Mouse (Mus musculus) right cerebral cortex, postnatal 36 days (tissue): ENCODE results near the gene Rpl35.
A peak's percentile ranks its signal among the peaks of the same experiment; 100 is the strongest.

Source experiments
- DNase-seq, 2 experiments: peaks; one replicate each; pipeline ENCODE4 v3.0.0; 2022; ENCODE audit warnings: low spot score in 2 of 2, mixed read lengths in 1 of 2

The Rpl35 gene

DNA sequence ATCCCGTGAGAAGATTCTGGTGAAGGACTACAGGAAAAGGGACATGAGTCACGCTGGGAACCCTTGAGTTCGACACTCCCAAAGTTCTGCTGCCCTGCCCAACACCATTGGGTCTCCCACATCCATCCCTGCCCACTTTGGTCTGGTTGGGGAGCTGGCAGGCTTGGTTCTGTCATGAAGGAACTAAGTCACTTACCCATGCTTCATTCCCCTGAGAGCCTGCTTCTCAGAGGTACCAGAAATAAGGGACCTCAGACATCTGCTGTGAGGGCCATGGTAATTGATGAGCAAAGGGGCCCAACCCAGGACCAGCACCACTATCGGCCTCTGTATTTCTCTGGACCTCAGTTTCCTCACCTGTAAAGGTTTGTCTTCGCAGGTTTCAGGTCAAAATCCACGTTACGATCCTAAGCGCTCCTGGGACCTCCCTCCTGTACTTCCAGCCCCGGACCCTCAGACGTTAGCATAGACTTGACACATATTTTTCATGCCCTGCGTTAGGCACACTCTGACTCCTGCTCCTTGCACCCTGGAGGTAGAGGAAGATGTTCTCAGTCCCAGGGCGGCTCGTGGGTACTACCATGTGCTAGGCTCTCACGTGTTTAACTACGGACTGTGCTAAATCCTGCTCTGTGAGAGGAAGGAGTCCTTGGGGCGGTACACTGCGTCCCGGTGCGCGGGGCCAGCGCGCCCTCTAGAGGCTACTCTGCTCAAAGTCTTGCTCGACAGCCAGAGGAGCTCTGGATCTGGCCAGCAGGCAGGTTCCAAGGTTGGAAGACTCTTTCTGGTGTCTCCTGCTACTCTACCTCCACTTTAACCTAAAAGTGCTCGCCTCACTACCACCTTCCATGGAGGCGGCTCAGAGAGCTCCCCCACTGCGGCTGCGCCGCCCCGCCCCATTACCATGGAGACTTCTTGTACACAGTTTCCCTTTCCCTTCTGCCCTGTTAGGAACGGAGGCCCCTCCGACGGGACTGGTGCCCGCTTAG lies 7.7 kb downstream of the Rpl35 start, which contains the start of gene Wdr38:
Wdr38 (plus strand) TSS at position 91 of the 989 bp plus-strand sequence.
- peak; percentile 82 to 83 for DNase-seq

DNA sequence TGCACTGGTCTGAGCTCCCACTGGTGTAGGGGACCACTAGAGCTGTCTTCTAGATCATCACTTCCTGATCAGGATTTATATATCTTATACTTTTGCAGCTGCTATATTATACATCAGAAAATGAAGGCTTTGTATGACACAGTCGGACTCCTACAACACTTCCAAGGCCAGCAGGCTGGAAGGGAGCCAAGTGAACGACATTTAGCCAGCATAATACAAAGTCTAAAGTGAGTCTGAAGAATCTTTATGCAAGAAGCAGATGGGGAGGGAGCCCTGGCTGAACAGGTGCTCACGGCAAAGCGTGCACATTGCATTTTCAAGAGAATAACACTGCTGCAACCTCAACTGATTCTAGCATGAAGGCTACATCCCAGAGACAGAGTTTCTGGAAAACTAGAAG lies 13.0 kb downstream of the Rpl35 start:
- DNase-seq, result no peak

DNA sequence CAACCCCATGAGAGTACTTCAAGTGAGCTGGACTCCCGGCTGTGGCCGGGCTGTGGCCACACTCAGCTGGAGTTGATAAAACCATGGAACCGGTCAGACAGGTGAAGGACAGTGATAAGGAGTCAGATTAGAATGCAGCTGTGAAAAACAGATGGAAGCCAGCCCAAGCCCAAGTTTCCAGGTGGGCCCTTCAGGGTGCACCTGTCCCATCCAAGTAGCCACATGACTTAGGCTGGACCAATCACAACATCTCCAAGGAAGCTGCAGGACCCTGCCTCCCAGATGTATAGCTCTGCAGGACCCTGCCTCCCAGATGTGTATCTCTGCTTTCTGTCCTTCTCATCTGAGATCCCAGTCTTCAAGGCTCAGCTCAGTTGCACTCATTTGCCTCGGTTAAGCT lies 13.4 kb downstream of the Rpl35 start:
- no peak for DNase-seq

DNA sequence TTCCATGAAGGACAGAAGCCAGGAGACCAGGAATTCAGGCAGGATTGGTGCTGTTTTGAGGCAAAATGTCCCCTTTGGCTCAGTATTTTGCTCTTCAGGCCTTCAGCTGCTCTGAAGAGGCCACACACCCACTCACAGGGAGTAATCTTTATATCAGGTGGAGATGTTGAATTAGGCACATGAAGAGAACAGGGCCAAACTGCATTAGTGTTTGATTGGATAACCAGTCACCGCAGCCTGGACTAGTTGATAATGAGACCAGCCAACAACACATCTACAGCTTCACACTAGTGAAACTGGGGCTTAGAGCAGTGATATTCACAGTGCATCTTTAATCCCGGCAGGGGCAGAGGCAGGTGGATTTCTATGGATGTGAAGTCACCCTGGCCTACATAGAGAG lies 16.5 kb downstream of the Rpl35 start:
- DNase-seq, result no peak

DNA sequence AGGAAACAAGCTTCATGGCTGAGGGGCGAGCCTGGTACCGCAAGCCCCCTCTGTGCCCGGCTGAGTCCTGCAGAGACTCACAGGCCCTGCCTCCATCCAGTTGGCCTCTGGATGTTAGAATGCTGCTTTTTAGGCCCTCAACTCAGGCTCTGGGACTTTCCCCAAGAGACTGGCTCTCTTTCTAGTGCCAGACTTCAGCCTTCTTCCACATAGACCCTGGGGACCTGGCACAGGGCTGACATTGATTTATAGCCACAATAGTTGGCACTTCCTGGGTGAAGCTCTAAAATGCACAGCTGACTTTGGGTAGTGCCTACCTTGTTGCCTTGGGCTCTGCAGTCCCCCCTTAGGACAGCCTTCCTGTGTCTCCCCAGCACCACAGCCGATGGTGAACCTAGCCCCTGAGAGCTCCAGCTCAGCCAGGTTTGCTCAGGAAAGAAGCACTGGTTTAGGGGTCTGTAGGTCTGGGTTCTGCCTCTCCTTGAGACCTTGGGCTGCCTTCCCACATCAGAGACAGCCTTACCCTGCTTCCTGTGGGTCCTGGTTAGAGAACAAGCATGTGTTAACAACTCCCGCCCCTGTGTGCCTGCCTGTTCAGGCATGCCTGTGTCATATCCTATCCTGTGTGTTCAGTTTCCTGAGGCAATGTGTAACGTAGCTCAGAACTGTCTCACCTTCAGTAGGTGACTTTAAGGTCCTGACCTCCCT lies 17.5 kb downstream of the Rpl35 start:
- no peak for DNase-seq

DNA sequence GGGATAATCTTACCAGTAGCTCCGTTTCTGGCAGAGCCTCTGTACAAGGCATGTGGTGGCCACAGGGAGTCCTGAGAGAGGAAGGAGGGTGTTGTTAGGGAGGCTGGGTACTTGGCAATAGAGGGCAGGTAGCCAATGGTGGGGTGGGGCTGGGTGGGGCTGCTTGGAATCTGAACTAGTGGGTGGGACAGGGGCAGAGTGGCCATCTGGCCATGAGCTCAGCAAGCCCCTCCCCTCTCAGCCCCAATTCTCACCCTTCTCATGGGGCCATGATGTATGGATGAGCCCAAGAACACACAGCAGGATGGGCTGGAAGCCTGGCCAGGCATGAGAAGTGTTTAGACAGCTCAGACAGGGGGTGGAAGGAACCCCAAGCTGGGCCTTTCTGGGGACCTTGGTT lies 18.1 kb downstream of the Rpl35 start:
- no peak for DNase-seq

DNA sequence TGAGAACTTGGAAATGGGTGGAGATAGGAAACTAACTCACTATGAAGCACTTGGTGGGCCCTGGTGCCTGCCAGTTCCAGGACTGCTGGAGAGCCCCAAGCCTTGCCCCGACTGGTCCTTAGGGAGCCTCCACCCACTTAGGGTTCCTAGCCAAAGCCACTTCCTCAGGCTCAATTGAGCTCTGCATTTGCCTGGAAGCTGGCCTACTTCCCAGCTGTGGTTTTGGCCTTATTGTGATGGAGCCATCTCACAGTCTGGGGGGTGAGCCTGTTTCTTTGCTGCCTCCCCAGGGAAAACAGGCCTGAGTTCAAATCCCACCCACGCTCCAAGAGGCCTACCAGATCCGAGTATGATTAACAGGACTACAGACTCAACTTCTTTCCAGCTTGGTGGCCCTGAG lies 18.8 kb downstream of the Rpl35 start:
- no peak for DNase-seq

DNA sequence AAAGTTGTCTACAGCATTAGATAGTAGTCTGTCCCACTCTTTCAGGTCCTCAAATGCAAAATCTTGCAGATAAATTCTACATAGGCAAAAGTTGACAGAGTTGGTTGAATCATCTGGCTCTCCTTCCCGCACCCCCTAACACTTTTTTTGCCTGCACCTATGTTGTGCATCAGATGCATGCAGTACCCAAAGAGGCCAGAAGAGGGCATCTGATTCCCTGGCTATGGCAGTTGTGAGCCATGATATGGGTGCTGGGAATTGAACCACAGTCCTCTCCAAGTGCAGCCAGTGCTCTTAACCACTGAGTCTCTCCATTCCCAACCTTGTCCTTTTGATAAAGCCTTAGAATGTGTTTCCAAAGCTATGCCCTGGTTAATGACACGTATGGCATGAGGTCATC lies 22.0 kb downstream of the Rpl35 start:
- DNase-seq, result no peak

DNA sequence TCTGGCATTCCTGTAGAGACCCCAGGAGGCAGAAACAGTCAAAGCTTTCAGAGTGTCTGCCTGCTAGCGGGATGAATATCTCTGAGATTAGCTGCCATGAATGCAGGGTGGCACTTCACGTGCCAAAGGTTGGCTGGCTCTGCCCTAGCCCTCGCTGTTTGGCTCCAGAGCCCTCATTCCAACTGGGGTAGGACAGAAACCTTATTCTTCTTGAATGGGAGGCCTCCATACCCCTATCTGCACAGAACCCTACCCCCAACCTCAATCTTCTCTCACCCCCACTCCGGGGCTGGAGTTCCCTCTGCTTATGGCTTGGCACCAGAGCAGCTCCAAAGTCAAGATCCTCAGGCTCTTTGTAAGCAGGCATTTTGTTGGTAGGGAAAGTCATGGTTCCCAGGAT lies 27.6 kb downstream of the Rpl35 start:
- DNase-seq, result no peak

DNA sequence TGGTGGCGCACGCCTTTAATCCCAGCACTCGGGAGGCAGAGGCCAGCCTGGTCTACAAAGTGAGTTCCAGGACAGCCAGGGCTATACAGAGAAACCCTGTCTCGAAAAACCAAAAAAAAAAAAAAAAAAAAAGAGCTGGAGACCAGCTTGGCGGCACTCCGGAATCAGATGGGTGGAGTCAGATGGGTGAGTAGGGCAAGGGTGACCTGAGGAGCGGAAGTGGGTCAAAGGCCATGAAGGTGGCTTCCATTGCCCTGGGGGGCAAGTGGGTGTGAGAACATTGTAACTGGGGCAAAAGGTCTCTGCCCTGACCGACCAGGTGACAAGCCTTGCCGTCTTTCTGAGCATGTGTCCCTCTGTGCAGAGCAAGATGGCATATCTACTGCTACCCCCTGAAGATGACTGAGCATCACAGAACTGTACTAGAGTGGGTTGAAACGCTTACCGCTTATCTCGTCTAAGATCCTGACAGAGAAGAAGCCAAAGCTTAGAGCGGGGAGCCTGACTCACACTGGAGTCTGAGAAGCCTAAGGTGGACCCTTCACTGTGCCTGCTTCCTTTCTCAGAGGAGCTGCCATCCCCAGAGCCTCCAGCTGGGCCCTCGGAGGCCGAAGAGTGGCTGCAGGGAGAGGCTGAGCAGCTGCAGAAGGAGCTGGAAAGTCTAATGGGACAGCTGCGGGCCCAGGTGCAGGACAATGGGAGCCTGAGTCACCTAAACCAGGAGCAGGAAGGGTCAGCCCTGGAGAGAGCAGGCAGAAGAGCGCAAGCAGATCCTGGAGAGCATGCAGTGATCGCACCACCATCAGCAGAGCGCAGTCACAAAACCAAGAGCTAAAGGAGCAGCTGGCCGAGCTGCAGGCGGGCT lies 29.3 kb downstream of the Rpl35 start:
- no peak for DNase-seq

DNA sequence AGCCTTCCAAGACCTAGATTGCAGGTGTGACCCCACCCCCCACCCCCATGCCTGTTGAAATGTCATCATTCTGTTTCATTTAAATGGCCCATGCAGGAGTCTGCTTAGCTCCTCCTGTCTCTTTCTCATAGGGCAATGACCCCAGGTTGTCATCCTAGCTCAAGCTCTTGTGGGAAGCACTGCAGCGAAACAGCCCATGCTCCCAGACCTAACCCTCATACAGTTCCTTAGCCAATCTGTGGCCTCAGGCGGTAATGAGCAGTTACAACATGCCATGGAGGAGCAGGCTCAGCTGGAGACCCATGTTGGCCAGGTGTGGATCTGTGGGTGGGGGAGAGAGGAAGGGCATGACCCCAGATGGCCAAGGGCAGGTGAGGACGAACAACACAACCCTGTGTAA lies 30.2 kb downstream of the Rpl35 start:
- no peak for DNase-seq

DNA sequence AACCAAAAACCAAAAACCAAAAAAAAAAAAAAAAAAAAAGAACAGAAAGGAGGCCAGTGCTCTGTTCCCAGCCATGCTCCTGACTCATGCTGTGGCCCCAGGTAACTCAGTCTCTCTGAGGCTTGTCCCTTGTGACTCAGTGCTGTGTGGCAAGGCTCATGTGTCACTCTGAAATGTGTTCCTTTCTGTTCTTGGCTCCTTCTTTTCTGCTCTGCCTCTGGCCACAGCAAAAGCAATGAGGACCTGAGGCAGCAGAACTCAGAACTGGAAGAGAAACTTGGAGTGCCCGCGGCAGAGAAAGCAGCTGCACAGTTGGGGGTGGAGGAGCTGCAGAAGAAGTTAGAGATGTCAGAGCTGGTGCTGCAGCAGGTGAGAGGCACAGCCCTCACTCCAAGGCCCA lies 31.3 kb downstream of the Rpl35 start:
- no peak for DNase-seq

DNA sequence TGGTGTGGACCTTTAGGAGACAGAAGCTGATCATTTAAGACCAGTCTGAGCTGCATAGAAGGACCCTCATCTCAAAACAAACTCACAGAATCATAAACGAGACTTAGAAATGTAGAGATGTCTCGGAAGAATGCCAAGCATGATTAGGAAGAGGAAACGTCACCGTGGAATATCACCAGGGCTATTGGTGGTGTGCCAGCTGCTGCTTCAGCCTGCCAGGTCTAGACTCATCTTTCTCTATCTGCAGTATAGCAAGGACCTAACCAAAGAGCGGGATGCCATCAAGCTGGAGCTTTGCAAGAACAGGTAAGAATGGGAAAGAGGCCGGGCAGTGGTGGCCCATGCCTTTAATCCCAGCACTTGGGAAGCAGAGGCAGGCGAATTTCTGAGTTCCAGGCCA lies 31.7 kb downstream of the Rpl35 start:
- DNase-seq, result no peak

DNA sequence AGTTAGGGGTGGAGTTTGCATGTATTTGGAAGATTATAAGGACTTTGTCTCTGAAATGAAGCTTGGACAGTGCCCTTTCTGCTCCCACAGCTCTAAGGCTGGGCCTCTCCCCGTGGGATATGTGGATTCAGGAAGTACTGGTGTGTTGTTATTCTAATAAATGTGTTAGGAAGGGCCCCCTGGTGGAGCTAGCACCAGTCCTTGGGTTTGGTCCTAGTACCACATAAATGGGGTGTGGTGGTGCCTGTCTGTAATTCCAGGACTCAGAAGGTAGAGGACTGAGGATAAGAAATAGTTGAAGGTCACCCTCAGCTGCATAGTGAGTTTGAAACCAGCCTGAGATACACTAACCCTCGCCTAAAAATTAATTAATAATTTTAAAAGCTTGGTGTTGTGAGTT lies 32.2 kb downstream of the Rpl35 start:
- DNase-seq, result no peak

DNA sequence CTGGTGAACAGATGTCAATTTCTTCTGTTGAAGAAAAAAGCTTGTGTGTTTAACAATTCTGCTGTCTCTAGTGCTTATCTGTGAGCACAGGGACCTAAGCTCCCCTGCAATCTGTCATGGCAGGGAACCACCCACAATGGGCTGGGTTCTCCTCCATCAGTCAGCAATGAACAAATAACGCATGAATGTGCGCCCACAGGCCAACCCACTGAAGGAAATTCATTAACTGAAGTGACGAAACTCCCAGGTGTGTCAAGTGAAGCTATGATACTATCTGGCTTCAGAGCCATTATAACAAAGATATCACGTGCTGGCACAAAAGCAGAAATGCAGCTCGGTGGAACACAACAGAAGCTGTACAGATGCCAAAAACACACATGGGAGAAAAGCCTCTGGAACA lies 35.4 kb downstream of the Rpl35 start:
- DNase-seq, result no peak

DNA sequence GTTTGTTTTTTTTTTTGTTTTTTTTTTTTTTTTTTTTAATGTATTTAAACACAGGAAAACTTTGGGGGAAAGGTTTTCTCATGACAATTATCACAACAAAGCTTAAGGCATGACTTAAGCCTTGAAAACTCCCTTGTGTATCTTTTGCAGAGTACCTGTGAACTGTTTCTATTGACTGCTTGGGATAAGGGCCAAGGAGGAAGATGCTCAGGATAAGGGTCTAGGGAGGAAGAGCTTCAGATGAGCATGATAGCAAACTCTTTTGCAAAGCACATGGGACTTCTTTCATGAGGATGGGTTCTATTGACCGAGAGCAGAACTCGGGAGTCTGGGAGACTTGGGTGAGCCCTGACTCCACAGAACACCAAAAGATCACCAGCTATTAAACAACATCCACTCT lies 35.8 kb downstream of the Rpl35 start:
- DNase-seq, result no peak

DNA sequence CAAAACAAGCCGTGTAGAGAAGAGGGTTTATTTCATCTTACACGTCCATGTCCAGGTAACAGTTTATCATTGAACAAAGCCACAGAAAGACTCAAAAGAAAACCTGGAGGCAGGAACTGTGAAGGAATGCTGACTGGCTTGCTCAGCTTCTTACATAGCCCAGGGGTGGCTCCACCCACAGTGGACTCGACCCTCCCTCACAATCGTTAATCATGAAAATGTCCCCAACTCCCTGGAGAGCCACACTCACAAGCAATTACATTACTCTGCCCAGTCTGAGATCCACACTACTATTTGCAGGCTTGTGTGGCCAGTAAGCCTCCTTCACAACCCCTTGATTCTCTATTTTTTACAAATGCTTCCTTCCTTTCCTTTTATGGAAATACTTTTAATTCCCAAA lies 41.2 kb downstream of the Rpl35 start:
- DNase-seq, result no peak

DNA sequence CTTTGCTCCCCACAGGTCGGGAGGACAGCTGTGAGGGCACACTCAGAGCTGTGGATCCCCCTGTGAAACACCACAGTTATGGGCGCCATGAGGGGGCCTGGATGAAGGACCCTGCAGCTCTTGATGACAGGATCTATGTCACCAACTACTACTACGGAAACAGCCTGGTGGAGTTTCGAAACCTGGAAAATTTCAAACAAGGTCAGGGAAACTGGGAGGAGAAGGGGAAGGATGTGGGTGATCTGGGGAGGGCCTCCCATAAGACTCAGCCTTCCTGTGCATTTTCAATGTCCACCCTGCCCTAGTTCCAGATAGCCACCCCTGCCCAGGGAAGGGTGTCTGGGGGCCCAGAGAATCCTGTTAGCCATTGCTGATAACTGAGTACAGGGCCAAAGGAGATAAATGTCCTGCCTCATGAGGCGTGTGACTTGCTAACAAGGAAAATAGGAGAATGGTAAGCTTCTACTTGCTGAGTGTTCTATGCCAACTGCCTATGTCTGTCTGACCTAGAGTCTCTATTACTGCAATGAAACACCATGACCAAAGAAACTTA lies 47.7 kb downstream of the Rpl35 start:
- DNase-seq, result no peak

DNA sequence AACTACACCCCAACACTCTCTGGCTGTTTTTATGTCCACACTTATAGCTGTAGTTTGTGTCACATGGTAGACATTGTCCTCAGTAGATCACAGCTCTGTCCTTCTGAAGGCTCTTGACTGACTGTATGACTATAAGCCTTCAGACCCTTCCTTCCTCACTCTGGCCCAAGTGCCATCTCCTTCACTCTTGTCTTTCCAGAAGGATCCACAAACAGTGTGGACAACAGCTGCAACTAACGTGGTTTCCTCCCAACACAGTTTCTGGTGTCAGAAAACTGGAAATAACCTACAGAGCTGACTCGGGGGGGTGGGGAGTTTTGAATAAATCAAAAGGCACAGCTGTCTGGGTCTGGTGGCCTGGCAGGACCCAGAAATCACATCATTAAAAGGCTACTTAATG lies 49.4 kb downstream of the Rpl35 start:
- no peak for DNase-seq

DNA sequence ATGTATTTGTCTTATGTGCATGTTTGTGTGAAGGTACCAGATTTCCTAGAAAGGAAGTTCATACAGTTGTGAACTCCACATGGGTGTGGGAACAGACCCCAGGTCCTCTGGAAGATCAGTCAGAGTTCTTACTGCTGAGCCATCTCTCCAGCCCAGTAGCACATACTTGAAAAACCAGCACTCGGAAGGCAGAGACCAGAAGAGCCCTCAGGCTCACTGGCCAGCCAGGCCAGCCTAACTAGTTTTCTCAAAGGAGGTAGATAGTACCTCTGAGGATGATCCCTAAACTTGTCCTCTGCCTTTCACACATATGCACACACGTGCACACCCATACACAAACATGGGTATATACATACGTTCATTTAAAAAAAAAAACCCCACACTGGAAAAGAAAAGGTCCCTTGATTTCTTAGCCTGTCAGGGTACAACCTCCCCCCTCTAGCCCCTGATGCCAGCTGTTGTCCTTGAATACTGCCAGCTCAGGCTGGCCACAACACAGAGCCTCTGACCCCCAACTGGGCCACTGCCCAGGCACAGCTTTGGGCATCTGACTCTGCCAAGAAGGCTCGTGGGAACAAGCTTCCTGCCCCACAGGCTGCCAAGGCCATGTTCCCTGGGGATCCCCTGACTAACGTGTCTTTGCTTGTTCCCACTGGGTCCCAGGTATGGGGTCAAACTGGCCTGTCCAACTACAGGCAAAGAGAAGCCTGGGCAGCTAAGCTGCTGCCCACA lies 52.1 kb downstream of the Rpl35 start:
- DNase-seq, result peak; percentile 46 to 50
